Mouse (Mus musculus) forebrain, embryonic 15.5 days (tissue): ENCODE results near the gene Rbm19. TPM values are rescaled to one million over a fixed set of nuclear protein-coding genes. Genes with fewer than 3 reads are reported as not detected.

Source experiments
- ATAC-seq: fragments of 200-750 bp; cut with Nextera tagmentation; replicated peaks from 2 replicates; pipeline ENCODE4 v1.8.0; 2017; ENCODE audit warnings: mild to moderate bottlenecking, moderate TSS enrichment, moderate library complexity
- H3K27ac ChIP-seq: fragments of 300-500 bp; sonication (generic); replicated peaks from 2 replicates; pipeline ENCODE4 v1.5.1; 2015; ENCODE audit warnings: mild to moderate bottlenecking, inconsistent platforms
- H3K27me3 ChIP-seq: fragments of 300-500 bp; sonication (generic); 2 replicates; pipeline ENCODE4 v1.6.1; 2015; ENCODE audit warnings: inconsistent platforms
- H3K36me3 ChIP-seq: fragments of 300-500 bp; sonication (generic); 2 replicates; pipeline ENCODE4 v1.6.1; 2015; ENCODE audit warnings: mild to moderate bottlenecking, inconsistent platforms
- H3K4me1 ChIP-seq: fragments of 300-500 bp; sonication (generic); 2 replicates; pipeline ENCODE4 v1.6.1; 2015; ENCODE audit warnings: inconsistent platforms
- H3K4me2 ChIP-seq: fragments of 300-500 bp; sonication (generic); replicated peaks from 2 replicates; pipeline ENCODE4 v1.6.1; 2015; ENCODE audit warnings: mild to moderate bottlenecking, inconsistent platforms
- H3K4me3 ChIP-seq: fragments of 300-500 bp; sonication (generic); 2 replicates; pipeline ENCODE4 v1.5.1; 2015; ENCODE audit warnings: mild to moderate bottlenecking, inconsistent platforms
- H3K9ac ChIP-seq: fragments of 300-500 bp; sonication (generic); replicated peaks from 2 replicates; pipeline ENCODE4 v1.6.1; 2015; ENCODE audit warnings: mild to moderate bottlenecking, inconsistent platforms
- H3K9me3 ChIP-seq: fragments of 300-500 bp; sonication (generic); 2 replicates; pipeline ENCODE4 v1.6.1; 2016; ENCODE audit warnings: inconsistent platforms
- WGBS: fragments of 180-500 bp; shearing (Covaris S2); methylation state at CpG from one replicate; pipeline ENCODE4 v1.1.7; 2015; ENCODE audit warnings: mixed read lengths; 5-methylcytosine and 5-hydroxymethylcytosine counted together
- polyA plus RNA-seq: library from polyadenylated mRNA; unstranded; fragments of >200 nt; fragmentation: Nextera tagmentation; extraction: Ambion mirVana; gene quantifications from 2 replicates; pipeline ENCODE4 v1.2.1, GENCODE M21; 2015

Rbm19 gene
- polyA plus RNA-seq: 15.2 and 19.3 TPM in 2 replicates

DNA sequence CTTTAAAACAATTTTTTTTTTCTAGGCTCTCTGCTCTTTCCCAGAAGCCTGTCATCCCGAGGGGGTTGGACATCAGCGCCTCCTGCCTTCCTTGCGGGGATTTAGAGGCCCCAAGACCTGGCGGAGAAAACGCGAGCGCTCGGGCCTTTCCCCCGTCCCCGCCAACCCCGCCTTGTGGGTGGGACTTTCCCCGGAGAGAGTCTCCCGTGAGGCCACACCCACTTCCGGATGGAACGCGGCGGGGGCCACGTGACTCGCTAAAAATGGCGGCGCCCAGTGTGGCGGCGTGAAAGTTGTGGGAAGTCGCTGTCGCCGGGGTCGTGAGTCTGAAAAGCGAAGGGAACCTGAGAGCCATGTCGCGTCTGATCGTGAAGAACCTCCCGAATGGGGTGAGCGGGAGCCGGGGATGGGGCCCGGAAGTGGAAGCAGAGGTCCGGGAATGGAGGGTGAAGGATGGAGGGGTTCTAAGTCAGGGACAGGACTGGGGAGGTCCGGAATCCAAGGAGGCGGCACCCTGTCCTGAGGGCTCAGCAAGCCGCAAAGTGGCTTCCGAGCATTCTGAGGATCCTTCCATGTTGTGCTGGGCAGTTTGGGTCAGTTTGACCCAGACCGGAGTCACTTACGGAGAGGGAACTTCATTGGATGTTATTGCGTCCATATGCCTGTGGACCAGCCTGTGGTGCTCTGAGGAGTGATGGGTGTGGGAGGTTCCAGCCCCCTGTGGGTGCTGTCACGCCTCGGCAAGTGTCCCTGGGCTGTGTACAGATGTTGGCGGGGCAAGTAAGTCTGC, at the start of gene Rbm19:
TSS of gene Rbm19 (plus strand) at position 205 of the 790 bp plus-strand sequence.
- Histone ChIP-seq H3K4me3 (peak within 1 kb of the TSS; percentile 65), H3K9me3 (no peaks in the 10 kb centered on the region), H3K36me3 (peaks cover 24% of the 10 kb centered on the region), H3K4me2 (peak within 1 kb of the TSS; percentile 89), H3K27ac (peak within 1 kb of the TSS; percentile 59), H3K9ac (peak within 1 kb of the TSS; percentile 52), H3K27me3 (no peaks in the 10 kb centered on the region), H3K4me1 (peaks cover 9% of the 10 kb centered on the region)
- peak; percentile 93 for ATAC-seq
- 1% methylated on average over 46 of the region's 46 CpGs for WGBS

DNA sequence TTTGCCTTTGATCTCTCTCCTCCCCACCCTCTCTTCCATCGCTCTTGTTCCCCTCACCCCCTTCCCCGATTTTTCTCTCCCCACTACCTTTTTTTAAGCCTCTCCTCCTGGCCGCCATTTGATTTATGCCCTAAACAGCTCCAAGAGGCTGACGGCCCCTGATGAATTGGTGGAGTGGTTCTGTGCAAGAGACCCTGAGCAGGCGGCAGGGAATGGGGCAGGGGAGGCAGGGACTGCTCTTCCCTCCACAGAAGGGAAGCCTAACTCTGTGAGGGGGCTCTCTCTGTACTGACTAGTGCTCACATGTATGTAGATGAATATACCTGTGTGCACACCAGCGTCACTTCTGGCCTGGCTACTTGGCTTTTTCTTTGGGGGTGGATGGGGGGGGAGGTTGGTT, 49.0 kb upstream of the Rbm19 start:
- Histone ChIP-seq H3K27me3 (no peaks in the 10 kb centered on the region), H3K4me3 (no peak overlapping the region), H3K4me2 (no peak overlapping the region), H3K4me1 (no peaks in the 10 kb centered on the region), H3K27ac (no peak overlapping the region), H3K9ac (no peak overlapping the region), H3K9me3 (no peaks in the 10 kb centered on the region), H3K36me3 (no peaks in the 10 kb centered on the region)
- no peak for ATAC-seq
- 71% methylated on average over 6 of the region's 6 CpGs for WGBS

DNA sequence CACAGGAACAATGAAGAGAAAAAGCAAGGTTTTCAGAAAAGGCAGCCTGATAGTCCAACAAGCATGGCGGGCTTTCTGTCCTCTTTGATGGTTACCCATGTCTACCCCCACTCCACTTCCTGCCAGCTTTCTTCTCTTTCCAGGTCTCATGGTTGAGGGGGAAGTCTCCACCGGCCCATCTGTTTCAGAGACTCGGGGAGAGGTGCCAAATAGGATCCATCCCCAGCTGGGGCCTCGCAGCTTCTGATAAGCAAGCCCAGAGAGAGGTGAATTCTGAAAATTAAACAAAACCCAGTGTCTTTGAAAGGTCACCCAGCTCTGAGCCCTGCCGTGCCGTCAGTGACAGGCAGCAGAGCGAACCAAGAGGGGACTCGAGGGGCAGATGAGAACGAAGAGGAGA, 42.2 kb upstream of the Rbm19 start:
- Histone ChIP-seq H3K4me2 (no peak overlapping the region), H3K4me1 (0 out of 2 replicates have a peak, but pooled peaks cover 6% of the 10 kb centered on the region), H3K27ac (no peak overlapping the region), H3K36me3 (no peaks in the 10 kb centered on the region), H3K9me3 (no peaks in the 10 kb centered on the region), H3K9ac (no peak overlapping the region), H3K27me3 (no peaks in the 10 kb centered on the region), H3K4me3 (no peak overlapping the region)
- no peak for ATAC-seq
- 72% methylated on average over 9 of the region's 9 CpGs for WGBS

DNA sequence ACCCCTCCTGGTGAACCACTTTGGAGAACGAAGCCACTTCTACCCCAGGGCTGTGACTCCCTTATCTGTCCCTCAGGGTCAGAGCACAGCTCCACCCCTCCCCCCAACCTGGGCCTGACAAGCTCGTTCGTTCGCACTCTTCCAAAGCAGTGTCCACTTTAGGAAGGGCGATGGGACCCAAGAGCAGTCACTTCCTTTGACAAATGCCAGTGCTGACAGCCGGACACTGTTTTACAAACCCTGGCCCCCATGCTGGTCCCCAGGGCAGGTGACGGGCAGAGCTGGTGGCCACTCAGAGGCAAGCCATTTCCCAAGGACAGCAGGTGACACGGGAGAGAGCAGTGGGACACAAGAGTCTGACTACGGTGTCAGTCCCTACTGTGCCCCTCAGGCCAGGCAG, 36.2 kb upstream of the Rbm19 start:
- Histone ChIP-seq H3K4me2 (no peak overlapping the region), H3K4me1 (no peaks in the 10 kb centered on the region), H3K9me3 (no peaks in the 10 kb centered on the region), H3K27me3 (no peaks in the 10 kb centered on the region), H3K27ac (no peak overlapping the region), H3K4me3 (no peak overlapping the region), H3K9ac (no peak overlapping the region), H3K36me3 (no peaks in the 10 kb centered on the region)
- 78% methylated on average over 9 of the region's 9 CpGs for WGBS
- ATAC-seq: no peak

DNA sequence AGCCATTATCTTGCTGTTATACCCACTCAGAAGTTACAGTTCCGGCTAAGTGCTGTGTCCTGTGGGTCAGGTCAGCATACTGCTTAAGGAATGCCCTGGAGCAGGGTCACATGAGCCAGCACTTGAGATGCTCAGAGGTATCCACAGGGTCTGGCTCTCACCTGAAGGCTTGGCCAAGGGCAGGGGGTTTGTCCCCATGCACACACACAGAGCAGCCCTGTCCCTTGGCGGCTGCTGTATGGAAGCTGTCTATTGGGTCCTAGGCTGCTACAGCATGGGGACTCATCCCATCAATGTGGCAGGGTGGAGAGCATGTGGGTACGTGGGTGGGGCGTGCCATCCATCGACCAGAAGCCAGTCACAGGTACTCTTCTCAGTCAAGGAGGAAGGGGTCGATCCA, 35.8 kb upstream of the Rbm19 start:
- no peaks in the 10 kb centered on the region for H3K36me3 ChIP-seq
- H3K4me3 ChIP-seq: no peak overlapping the region
- H3K27me3 ChIP-seq: no peaks in the 10 kb centered on the region
- no peak overlapping the region for H3K9ac ChIP-seq
- no peaks in the 10 kb centered on the region for H3K9me3 ChIP-seq
- 86% methylated on average over 6 of the region's 6 CpGs for WGBS
- H3K27ac ChIP-seq: no peak overlapping the region
- ATAC-seq: no peak
- H3K4me1 ChIP-seq: no peaks in the 10 kb centered on the region
- H3K4me2 ChIP-seq: no peak overlapping the region

DNA sequence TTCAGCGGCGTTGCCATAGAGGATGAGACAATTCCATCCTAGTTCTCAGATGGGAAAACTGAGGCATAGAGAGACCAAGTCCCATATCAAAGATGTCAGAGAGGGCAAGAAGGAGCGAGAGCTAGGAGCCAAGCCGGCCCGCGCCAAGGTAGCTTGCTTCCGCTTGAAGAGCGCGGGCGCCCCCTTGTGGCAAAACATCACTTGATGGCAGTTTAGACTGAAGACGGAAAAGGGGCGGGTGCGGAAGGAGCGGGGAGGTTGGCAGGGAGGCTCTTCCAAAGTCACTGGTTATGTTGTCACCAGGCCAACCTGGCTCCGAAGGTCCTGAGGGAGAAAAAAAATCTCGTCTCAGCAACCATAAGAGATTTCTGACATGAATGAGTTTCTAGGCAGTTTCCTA, 27.7 kb upstream of the Rbm19 start:
- 2% methylated on average over 16 of the region's 16 CpGs for WGBS
- Histone ChIP-seq H3K36me3 (no peaks in the 10 kb centered on the region), H3K9ac (no peak overlapping the region), H3K4me1 (peaks cover 3% of the 10 kb centered on the region; the same call in 1 of the 2 replicates), H3K4me3 (no peak overlapping the region), H3K27me3 (peaks cover 13% of the 10 kb centered on the region), H3K9me3 (no peaks in the 10 kb centered on the region), H3K27ac (no peak overlapping the region), H3K4me2 (peak overlapping the region; percentile 25)
- ATAC-seq: no peak

DNA sequence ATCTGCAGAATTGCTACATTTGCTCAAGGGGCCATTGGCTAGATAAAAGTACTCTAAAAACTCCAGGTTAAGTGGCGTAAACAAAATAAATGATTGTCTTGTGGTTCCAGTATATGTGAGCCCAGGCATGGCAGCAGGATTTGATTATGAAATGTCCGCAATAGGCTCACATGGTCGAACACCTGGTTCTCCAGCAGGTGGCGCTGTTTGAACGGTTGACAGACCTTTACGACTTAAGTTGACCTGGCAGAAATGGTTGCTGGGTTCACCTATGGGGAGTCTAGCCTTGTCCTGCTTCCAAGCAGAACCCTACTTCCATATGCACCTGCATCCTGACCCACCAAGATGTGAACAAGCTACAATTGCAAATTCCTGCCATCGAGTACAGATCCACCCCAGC, 21.7 kb upstream of the Rbm19 start:
- WGBS: 58% methylated on average over 7 of the region's 7 CpGs
- Histone ChIP-seq H3K4me3 (no peak overlapping the region), H3K36me3 (no peaks in the 10 kb centered on the region), H3K9me3 (no peaks in the 10 kb centered on the region), H3K9ac (no peak overlapping the region), H3K4me1 (no peaks in the 10 kb centered on the region), H3K27ac (no peak overlapping the region), H3K4me2 (no peak overlapping the region), H3K27me3 (peaks cover 10% of the 10 kb centered on the region; the same call in 1 of the 2 replicates)
- ATAC-seq: no peak

DNA sequence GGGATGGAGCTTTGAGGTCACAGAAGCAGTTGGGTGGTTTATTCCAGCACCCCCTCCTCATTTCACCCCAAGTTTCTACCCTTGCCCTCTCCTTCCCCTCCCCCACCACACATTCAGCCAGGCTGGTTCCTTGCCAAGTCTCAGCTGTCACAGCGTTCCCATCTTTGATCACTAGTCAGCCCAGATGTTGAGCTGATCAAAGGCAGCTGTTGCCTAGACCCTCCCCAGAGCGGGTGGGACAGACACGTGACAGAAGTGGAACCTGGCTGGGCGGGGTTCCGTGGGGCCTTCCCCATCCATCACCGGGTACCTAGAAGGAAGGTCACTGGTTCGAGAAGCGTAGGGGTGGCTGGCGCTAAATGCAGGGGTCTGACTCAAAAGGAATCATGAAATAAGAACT, 19.2 kb upstream of the Rbm19 start:
- Histone ChIP-seq H3K4me2 (no peak overlapping the region), H3K4me1 (no peaks in the 10 kb centered on the region), H3K4me3 (no peak overlapping the region), H3K9ac (no peak overlapping the region), H3K27me3 (0 out of 2 replicates have a peak, but pooled peaks cover 5% of the 10 kb centered on the region), H3K27ac (no peak overlapping the region), H3K36me3 (no peaks in the 10 kb centered on the region), H3K9me3 (no peaks in the 10 kb centered on the region)
- no peak for ATAC-seq
- 76% methylated on average over 9 of the region's 9 CpGs for WGBS

DNA sequence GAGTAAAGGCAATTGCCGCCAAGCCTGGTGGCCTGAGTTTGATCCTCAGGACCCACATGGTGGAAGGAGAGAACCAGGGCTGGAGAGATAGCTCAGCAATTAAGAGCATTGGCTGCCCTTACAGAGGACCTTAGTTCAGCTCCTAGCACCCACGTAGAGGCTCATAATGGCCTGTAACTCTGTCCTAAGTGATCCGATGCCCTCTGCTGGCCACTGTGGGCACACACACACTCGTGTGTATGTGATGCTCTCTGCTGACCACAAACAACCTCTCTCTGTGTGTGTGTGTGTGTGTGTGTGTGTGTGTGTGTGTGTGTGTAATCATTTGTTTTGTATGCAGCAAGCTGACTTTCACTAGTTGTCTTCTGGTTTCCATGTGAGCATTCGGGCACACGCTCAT, 15.5 kb upstream of the Rbm19 start:
- no peak overlapping the region for H3K4me3 ChIP-seq
- ATAC-seq: no peak
- H3K9me3 ChIP-seq: no peaks in the 10 kb centered on the region
- no peak overlapping the region for H3K27ac ChIP-seq
- WGBS: 85% methylated on average over 6 of the region's 6 CpGs
- no peaks in the 10 kb centered on the region for H3K27me3 ChIP-seq
- H3K4me2 ChIP-seq: no peak overlapping the region
- H3K36me3 ChIP-seq: no peaks in the 10 kb centered on the region
- no peaks in the 10 kb centered on the region for H3K4me1 ChIP-seq
- H3K9ac ChIP-seq: no peak overlapping the region

DNA sequence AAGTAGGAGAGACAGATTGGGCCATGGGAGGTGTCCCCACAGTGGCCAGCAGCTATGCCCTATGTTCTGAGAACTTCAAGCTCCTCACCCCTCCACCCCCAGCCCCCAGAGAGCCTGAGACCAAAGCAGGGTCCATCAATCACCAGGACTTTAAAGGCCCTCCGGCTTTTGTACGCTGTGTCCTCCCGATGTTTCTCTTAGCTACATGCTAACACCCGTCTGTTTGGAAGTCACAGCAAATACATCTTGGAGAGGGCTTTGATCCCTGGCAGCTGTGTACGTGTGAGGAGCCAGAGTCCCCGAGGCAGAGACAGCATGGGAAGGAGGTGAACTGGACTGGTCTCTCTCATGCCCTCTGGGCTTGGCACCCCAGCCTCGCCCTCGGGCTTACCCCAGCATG, 14.2 kb upstream of the Rbm19 start:
- Histone ChIP-seq H3K4me1 (no peaks in the 10 kb centered on the region), H3K36me3 (no peaks in the 10 kb centered on the region), H3K9me3 (no peaks in the 10 kb centered on the region), H3K9ac (no peak overlapping the region), H3K4me2 (no peak overlapping the region), H3K27me3 (no peaks in the 10 kb centered on the region), H3K27ac (no peak overlapping the region), H3K4me3 (no peak overlapping the region)
- WGBS: 93% methylated on average over 8 of the region's 8 CpGs
- ATAC-seq: no peak

DNA sequence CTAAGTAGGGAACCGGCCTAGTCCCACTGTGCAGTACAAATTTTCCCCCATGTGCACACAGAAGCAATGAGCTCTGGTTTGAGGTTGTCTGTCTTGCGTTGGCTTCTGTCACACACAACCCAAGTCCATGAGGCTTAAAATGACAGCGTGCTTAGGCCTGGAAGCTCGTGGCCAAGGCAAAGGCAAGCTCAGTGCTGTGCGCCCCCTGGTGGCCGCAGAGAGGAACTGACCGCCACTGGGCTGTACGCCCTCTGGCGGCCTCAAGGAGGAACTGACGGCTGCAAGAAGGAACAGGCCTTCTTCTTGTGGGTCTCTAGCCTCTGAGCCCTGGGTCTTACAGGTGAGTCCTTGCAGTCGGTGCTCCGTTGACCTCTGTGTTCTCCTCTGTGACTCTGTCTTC, 13.5 kb upstream of the Rbm19 start:
- 18% methylated on average over 12 of the region's 12 CpGs for WGBS
- H3K9ac ChIP-seq: no peak overlapping the region
- H3K4me2 ChIP-seq: no peak overlapping the region
- no peaks in the 10 kb centered on the region for H3K36me3 ChIP-seq
- ATAC-seq: no peak
- H3K9me3 ChIP-seq: no peaks in the 10 kb centered on the region
- no peaks in the 10 kb centered on the region for H3K27me3 ChIP-seq
- H3K27ac ChIP-seq: no peak overlapping the region
- H3K4me3 ChIP-seq: no peak overlapping the region
- H3K4me1 ChIP-seq: no peaks in the 10 kb centered on the region

DNA sequence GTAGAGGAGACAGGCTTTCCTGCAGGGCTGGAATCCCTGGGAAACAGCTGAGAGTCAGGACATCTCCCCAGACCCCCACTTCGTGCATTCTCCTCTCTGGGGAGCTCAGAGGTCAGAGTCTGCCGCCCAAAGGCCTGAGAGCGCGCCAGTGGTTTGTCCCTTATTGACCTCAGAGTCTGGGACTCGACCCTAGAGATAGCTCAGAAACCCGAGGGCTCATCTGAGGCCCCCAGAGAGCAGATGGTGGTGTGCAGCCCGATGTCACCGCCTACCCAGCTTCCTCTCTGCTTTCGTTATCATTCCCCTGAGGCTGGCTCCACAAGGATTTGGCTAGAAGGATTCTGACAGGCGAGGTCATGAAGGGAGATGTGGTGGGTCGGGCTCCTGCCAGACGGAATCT, 12.8 kb upstream of the Rbm19 start:
- H3K27ac ChIP-seq: no peak overlapping the region
- 78% methylated on average over 12 of the region's 12 CpGs for whole genome bisulfite sequencing
- ATAC-seq: no peak
- H3K9me3 ChIP-seq: no peaks in the 10 kb centered on the region
- H3K36me3 ChIP-seq: no peaks in the 10 kb centered on the region
- H3K9ac ChIP-seq: no peak overlapping the region
- no peaks in the 10 kb centered on the region for H3K27me3 ChIP-seq
- no peaks in the 10 kb centered on the region for H3K4me1 ChIP-seq
- no peak overlapping the region for H3K4me2 ChIP-seq
- no peak overlapping the region for H3K4me3 ChIP-seq
